Mouse (Mus musculus) kidney, postnatal 4 days (tissue): Measurements from ENCODE around the gene Krt36.

Experiments used
- DNase-seq, 2 experiments: peaks; one replicate each; pipeline ENCODE4 v3.0.0; 2021; ENCODE audit warnings: mixed read lengths in 2 of 2

The Krt36 gene

GRCm38 (mm10) chr11:100105576-100106122, at the start of gene Krt36:
Gene Krt36 (minus strand): TSS chr11:100105626.
- no peak for DNase-seq

GRCm38 (mm10) chr11:100148615-100149330, 43.3 kb upstream of the Krt36 start, which contains the start of gene Krt19:
Gene Krt19 (minus strand): TSS chr11:100148665.
- no peak for DNase-seq

GRCm38 (mm10) chr11:100147566-100148353, 42.3 kb upstream of the Krt36 start:
- no peak for DNase-seq

- DNase-seq: peak; percentile 44 to 49
These were observed 40.6 kb upstream of the Krt36 start for GRCm38 (mm10) chr11:100145858-100146560.

GRCm38 (mm10) chr11:100145104-100145503, 39.7 kb upstream of the Krt36 start:
- DNase-seq: peak; percentile 51 to 69

- DNase-seq: no peak
These were observed 35.5 kb upstream of the Krt36 start for GRCm38 (mm10) chr11:100140966-100141365.

GRCm38 (mm10) chr11:100139391-100139790, 34.0 kb upstream of the Krt36 start:
- DNase-seq: no peak

- no peak for DNase-seq
These were observed 33.4 kb upstream of the Krt36 start for GRCm38 (mm10) chr11:100138809-100139208.

- DNase-seq: peak; percentile 44 to 56
These were observed 32.3 kb upstream of the Krt36 start for GRCm38 (mm10) chr11:100137693-100138092.

GRCm38 (mm10) chr11:100136559-100136958, 31.1 kb upstream of the Krt36 start:
- no peak for DNase-seq

GRCm38 (mm10) chr11:100135731-100136130, 30.3 kb upstream of the Krt36 start, which contains the start of gene Krt15:
Gene Krt15 (minus strand): TSS chr11:100135928.
- peak in 1 of 2 experiments; percentile 29 for DNase-seq

GRCm38 (mm10) chr11:100124901-100125300, 19.5 kb upstream of the Krt36 start:
- no peak for DNase-seq

GRCm38 (mm10) chr11:100121466-100121865, 16.0 kb upstream of the Krt36 start, which contains the start of gene Krt13:
Gene Krt13 (minus strand): TSS chr11:100121566.
- no peak for DNase-seq

GRCm38 (mm10) chr11:100120331-100120730, 14.9 kb upstream of the Krt36 start:
- DNase-seq: no peak

GRCm38 (mm10) chr11:100113742-100114029, 8.3 kb upstream of the Krt36 start:
- DNase-seq: no peak

- DNase-seq: no peak
These were observed 7.7 kb upstream of the Krt36 start for GRCm38 (mm10) chr11:100112935-100113741.

- DNase-seq: peak; percentile 25 to 47
These were observed 2.6 kb downstream of the Krt36 start for GRCm38 (mm10) chr11:100102693-100103429.

- DNase-seq: no peak
These were observed 5.0 kb downstream of the Krt36 start for GRCm38 (mm10) chr11:100100391-100100790.

GRCm38 (mm10) chr11:100097819-100098218, 7.6 kb downstream of the Krt36 start:
- peak; percentile 17 to 52 for DNase-seq

GRCm38 (mm10) chr11:100096141-100096540, 9.3 kb downstream of the Krt36 start, which contains the start of gene Krt35:
Gene Krt35 (minus strand): TSS chr11:100096241.
- no peak for DNase-seq

GRCm38 (mm10) chr11:100088378-100089025, 16.9 kb downstream of the Krt36 start:
- no peak for DNase-seq
